Mouse (Mus musculus) layer of hippocampus, adult 9-11 months (tissue): ENCODE measurements at regions not wholly inside any gene's neighbourhood (a gene's known extent, or its start where the extent isn't known, plus 50 kb on each side); places are given as distances from the start of the nearest gene placed in this dataset.

Experiments
- DNase-seq: peaks from one replicate; pipeline ENCODE4 v3.0.0; 2022

- DNase-seq = peak; percentile 2
Measured at GRCm38 (mm10) chr8:49015200-49015599, 171.4 kb upstream of the Tenm3 start.

GRCm38 (mm10) chr8:49006236-49006965, 162.7 kb upstream of the Tenm3 start:
- no peak for DNase-seq

- DNase-seq = no peak
Measured at GRCm38 (mm10) chr8:48981667-48982066, 137.9 kb upstream of the Tenm3 start.

GRCm38 (mm10) chr8:48980755-48981154, 137.0 kb upstream of the Tenm3 start:
- DNase-seq = no peak

GRCm38 (mm10) chr8:48970655-48971054, 126.9 kb upstream of the Tenm3 start:
- DNase-seq = no peak

- DNase-seq = no peak
Measured at GRCm38 (mm10) chr8:48964929-48965328, 121.2 kb upstream of the Tenm3 start.

- DNase-seq = no peak
Measured at GRCm38 (mm10) chr8:48957614-48958013, 113.9 kb upstream of the Tenm3 start.

- DNase-seq = no peak
Measured at GRCm38 (mm10) chr8:48951412-48951811, 107.7 kb upstream of the Tenm3 start.

GRCm38 (mm10) chr8:48944177-48944576, 100.4 kb upstream of the Tenm3 start:
- no peak for DNase-seq

GRCm38 (mm10) chr8:48937144-48937543, 93.4 kb upstream of the Tenm3 start:
- DNase-seq = no peak

- no peak for DNase-seq
Measured at GRCm38 (mm10) chr8:48927135-48927534, 83.4 kb upstream of the Tenm3 start.

- no peak for DNase-seq
Measured at GRCm38 (mm10) chr8:48915275-48915674, 71.5 kb upstream of the Tenm3 start.

- DNase-seq = no peak
Measured at GRCm38 (mm10) chr8:48912842-48913241, 69.1 kb upstream of the Tenm3 start.

- DNase-seq = no peak
Measured at GRCm38 (mm10) chr8:48901668-48902406, 58.1 kb upstream of the Tenm3 start.

GRCm38 (mm10) chr8:48896687-48897086, 52.9 kb upstream of the Tenm3 start:
- DNase-seq = no peak

- DNase-seq = no peak
Measured at GRCm38 (mm10) chr8:48896251-48896650, 52.5 kb upstream of the Tenm3 start.

- DNase-seq = no peak
Measured at GRCm38 (mm10) chr8:48895586-48895985, 51.8 kb upstream of the Tenm3 start.
